Mouse (Mus musculus) cerebral cortex, adult 2 months (tissue): ENCODE data around the gene Actr5.

Source experiments
- WGBS: fragments of 180-500 bp; shearing (Covaris S2); methylation state at CpG from one replicate; pipeline ENCODE4 v1.1.7; 2018; 5-methylcytosine and 5-hydroxymethylcytosine counted together

The Actr5 gene

DNA sequence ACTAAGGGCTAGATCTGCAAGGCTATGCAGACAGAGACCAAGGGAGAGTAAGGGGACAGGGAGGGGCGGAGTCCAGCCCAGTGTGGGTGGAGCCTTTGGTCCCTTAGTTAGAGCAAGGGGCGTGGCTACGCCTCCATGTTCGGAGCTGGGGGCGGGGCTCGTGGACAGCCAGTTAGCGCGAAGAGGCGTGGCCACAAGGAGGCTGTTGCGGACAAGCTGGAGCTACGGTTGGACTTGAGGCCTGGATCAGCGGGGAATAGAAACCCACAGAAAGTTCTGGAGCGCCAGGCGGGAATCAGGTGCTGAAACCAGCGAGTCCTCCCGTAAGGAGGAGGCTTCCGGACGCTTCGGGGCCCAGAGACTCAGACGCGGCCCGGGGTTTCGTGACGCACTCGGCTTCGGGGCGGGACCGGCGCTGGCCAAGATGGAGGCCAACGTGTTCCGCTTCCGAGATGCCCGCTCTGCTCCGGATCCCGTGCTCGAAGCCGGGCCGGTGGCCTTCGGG is at the start of gene Actr5:
Gene Actr5 (plus strand): TSS at position 171 of the 505 bp plus-strand sequence.
- under 1% methylated on average over 39 of the region's 39 CpGs for WGBS

DNA sequence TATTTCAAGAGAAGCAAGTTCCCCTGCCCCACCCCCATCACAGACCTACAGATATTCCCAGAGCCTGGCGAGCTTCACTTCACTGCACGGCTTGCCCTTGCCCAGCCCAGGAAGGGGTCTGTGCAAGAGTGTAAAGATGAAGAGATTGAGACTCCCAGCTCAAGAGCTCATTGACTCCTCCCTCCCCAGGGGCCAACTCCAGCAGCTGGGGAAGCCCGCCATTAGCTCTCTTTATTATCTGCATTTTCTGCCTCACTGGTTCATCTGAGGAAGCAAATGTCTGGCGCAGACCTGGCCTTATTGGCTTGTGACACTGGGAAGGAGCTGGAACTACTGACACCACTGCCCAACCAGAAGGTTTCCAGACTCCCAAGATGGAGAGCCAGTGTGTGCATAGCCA is 44.7 kb upstream of the Actr5 start:
- WGBS, result 53% methylated on average over 4 of the region's 4 CpGs

DNA sequence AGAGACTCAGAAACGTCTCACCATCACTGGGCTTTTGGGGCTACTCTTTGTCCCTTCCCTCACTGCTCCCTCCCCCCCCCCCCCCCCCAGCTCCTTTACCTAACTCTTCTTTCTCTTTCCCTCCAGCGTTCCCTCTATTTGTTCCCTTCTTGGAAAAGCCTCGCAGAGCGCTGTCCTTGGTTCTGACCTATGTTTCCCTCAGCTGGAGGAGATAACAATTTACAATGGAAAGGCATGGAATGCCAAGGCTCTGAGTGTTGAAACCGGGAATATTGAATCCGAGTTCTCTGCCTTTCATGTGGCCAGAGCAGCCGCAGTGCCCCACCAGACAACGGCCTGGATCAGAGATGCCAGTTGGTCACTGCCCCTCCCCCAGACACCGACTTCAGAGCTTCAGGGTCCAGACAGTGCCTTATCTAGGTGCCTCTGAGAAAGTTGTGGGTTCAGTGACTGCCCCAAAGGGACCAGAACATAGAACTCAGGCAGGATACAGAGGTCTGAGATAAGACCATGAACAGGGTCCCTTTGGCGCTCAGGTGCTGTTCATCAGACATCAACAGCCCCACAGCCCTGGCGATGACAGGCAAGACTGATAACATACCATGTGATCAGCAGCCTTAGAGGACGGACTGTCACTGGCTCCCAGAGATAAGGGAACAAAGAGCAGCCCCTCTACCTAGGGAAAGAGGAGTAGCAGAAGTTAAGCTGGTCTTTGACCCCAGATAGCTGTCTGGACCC is 39.9 kb upstream of the Actr5 start:
- WGBS, result 37% methylated on average over 12 of the region's 12 CpGs

DNA sequence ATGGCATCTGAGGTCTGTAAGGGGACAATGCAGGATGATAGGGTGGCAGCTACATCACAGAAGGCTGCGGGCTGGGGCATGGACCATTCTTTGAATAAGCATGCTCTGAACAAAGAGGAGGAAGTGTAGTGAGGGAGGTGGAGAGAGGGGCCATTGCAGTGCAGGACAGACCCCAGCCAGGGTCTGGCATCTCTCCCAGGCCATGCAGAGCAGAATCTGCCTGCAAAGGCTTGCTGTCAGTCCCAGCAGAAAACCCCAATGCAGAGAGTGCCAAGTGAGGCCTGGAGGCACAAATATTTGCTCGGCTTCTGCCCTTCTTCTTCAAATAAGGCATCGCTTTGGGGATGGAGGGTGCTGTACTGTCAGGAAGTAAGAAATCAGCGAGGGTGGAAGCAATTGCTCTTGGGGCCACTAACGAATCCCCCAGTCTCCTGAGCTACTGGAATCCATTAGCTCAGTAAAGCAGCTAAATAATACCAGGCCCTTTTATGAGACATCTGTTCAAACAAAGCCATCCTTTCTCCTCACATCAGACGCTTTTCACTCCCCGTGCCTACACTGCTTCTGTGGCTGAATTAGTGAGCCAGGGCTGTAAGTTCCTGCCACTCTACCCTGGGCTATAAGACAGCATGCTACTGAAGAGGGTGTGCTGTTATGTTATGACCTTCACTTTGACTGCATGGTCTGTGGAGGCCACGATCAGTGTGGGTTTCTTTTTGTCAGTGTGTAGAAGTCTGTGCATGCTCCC is 36.0 kb upstream of the Actr5 start:
- 59% methylated on average over 8 of the region's 8 CpGs for WGBS

DNA sequence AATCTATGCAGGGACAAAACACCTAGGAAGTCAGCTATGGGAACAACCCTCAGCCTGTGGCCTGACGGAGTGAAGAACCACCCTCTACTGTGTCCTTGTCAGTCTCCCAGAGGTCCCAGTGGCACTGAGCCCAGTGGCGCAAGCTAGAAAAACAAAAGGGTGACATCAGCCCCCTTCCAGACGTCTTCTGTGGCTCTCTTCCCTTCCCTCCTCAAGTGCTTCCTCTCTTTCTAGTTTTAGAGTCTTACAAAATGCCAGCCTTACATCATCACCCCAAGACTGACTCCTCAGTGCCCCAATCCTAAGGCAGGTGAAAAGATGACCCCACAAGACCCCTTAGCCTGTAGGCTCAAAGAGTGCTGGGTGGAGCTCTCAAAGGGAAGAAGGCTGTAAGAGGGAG is 34.2 kb upstream of the Actr5 start:
- WGBS, result 72% methylated on average over 3 of the region's 3 CpGs

DNA sequence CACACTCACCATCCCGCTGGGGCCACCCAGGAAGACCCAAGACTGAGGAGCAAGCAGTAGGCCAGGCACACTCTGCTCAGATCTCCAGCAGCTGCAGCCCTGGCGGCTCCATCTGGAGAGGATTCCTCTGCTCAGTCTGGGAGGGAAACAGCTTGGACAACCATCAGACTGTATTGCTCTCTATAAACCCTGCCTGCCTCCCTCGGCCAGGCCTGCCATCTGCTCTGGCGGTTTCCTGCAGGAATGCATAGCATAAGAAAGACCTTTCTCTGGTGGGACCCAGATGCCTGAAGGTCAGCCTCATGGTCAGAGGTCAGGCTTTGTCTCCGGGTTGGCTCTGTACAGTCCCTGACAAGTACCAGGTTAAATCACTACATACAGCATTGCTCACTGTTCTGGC is 33.4 kb upstream of the Actr5 start:
- 39% methylated on average over 5 of the region's 5 CpGs for WGBS

DNA sequence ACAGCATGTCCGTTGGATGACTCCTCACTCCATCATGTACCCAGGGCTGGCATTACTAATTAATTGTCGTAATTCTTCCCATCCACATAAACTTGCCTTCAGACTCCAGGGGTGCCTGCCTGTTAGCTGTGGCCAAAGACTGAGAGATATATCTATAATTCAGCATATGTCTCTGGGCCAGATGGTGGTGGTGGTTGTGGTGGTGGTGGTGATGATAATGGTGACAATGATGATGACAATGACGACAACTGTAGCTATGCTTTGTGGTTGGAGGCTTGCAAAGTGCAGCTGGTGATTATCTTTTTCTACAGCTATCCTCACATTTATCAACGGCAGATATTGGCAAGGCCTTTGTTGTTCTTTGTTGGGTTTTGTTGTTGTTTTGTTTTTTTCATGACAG is 31.3 kb upstream of the Actr5 start:
- 87% methylated on average over 4 of the region's 4 CpGs for WGBS

DNA sequence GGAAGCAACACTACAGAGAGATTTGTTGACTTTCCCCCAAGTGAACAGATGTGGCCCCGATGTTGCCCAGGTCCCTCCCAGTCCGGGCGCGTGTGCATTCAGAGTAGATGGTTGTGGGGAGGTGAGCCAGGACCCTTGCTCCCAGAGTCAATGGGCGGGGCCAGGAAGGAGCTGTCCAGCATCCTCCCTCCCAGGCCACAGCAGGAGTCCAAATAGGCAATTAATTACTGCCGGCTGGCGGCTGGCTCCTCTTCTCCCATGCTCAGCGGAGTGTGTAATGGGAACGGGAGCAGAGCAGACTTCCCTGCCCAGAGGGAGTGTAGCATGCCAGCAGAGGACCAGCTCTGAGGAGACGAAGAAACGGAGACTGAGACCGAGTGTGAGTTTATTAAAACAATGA is 29.6 kb upstream of the Actr5 start:
- whole genome bisulfite sequencing, result 11% methylated on average over 12 of the region's 12 CpGs

DNA sequence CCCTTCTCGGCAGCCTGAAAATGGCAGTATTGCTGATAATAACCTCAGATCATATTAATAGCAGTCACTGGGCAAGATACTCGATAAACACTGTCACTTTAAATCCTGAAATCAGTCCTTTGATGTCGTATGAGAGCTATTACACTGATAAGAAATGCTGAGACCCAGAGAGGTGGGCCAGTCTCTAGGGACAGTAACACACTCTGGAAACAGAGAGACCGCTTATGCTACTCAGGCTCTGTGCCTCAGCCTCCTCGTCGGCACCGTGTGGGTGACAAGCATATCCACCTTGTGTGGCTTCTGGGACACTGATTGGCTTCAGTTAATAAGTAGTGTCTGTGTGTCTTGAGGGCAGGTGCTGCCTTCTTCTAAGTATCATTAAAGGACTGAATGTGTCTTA is 29.1 kb upstream of the Actr5 start:
- 40% methylated on average over 7 of the region's 7 CpGs for WGBS

DNA sequence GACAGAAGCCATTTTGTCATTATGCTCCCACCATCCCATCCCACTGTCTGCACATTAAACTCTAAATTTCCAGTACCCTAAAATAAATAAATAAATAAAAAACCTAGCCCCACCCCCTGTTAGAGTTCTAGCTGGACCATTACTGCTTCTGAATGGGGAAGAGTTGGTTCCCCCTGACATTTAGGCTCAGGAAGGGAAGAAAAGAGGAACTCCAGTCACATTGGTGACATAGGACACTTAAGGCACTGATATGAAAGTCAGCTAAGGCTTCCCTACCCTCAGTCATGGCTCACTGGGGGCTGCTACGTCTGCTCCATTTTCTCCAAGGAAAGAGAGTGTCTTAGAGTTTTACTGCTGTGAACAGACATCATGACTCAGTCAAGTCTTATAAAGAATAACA is 27.9 kb upstream of the Actr5 start:
- 81% methylated on average over 1 of the region's 1 CpGs for WGBS

DNA sequence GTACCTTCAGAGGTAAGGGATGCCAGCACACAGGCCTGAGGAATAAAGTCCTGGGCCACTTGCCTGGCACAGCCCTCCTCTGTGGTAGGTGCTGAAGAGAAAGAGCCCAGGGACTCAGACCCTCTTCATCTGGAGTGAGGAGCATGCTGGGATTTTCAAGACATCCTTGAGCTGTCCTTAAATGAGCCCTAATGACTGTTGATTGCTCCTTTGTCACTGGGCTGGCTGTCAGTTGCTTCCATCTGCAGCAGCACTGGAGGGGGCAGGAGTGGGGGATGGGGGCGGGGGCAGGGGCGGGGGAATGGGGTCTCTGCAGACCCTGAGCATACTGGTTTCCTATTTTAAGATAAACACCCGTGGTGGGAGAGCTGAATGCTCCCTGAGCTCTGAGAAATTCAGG is 24.2 kb upstream of the Actr5 start:
- WGBS, result 35% methylated on average over 3 of the region's 3 CpGs

DNA sequence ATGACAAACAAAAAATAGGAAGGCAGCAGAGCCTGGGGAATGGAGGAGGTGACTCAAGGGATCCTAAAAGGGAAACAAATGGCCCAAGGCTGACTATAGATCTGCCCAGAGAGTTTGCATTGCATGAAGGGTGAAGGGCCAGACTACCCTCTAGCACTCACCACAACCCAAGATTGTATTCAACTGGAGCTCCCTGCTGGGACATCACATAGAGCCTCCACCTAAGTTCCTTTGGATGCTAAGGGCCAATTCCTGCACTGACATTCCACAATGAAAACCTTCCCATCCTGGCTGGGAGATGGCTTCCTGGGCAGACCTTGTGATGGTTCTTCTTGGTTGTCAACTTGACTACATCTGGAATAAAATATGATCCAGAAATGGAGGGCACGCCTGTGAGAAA is 23.4 kb upstream of the Actr5 start:
- WGBS, result 93% methylated on average over 1 of the region's 1 CpGs

DNA sequence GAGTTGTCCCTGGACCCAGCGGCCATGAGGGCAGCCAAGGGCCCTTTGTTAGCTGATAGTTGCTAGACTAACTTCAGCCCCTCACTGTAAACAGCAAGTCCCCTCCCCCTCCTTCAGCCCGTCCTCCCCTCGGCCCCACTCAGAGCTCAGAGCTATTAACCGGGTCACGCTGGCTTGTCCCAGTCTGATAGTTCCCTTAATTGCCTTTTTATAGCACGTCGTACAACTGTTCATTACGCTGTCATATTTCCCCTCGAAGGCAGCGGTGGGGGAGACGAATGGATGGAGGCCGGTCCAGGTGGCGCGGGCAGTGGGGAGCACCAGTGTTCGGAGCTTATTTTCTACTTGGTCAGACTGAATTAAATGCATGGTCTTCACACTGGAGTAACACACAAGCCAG is 22.0 kb upstream of the Actr5 start:
- WGBS, result 43% methylated on average over 15 of the region's 15 CpGs

DNA sequence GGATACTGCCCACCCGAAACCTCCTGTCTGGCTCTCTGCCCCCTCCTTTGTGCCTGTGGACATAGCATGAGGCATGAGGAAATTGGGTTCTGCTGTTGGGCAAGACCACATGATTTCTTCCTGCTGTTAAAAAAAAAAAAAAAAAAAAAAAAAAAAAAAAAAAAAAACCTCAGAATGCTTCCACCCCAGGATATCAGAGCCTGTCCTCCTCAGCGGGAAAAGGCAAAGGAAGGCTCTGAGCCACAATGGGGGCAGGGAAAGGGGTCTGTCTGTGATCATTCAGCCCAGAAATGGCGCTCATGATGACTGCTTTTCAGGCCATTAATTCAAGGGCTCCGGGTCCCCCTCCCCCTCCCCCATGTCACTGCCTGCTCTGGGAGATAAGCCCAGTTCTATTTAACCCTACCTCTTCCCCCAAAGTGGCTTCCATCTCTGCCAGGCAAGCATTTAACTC is 18.1 kb upstream of the Actr5 start:
- WGBS, result 16% methylated on average over 4 of the region's 4 CpGs

DNA sequence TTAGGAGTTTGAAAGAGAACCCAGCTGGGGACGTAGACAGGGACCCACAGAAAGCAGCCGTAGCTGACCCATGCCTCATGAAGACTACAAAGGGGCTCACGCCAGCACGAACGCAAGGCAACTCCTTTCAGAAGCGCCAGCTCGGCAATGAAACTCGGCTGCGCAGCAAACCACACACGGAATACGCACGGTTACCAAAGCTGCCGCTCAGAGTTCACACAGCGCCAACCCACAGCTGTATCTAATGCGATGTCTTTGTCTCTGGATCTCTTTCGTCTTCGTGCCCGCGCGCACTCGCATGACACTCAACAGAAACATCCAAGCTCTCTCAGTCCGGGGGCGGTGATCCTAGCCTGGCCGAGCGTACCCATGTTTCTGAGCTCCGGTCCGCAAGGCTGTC is 15.0 kb upstream of the Actr5 start:
- 1% methylated on average over 27 of the region's 27 CpGs for WGBS

DNA sequence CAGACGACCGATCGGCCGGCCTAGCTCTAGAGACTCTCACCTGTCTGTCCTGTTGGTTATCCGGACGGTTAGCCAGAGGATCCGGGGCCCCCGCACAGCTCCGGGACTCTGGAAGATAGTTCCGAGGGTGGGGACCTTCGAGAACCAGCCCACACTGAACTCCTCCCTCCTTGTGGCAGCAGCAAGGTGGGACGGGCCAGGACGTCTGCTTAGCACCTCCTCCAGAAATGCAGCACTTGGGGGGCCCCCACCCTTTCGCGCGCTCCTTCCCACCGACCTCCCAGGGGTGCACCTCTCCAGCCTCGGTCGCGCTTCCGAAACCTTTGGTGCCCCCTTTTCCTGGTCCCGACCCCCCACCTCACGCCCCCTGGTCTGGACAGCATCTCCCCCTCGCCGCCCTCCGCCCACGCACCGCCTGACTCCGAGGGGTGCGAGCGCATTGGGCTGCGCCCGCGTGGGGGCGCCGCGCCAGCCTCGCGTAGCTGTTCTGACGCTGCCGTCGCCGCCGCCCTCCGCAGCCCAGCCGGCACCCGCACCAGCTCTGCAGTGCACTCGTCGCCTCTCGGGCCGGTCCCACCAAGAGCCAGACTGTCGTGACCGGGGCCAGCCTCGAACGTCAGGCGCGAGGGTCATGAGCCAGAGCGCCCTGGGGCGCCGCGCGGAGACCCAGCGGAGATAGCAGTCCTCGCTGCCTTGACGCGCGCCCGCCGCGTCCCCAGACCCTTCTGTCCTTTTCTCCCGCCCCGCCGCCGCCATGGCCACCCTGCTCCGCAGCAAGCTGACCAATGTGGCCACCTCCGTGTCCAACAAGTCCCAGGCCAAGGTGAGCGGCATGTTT is 14.0 kb upstream of the Actr5 start, which contains the start of gene Slc32a1:
Gene Slc32a1 (plus strand): TSS at position 280 of the 838 bp plus-strand sequence.
- WGBS, result under 1% methylated on average over 66 of the region's 77 CpGs

DNA sequence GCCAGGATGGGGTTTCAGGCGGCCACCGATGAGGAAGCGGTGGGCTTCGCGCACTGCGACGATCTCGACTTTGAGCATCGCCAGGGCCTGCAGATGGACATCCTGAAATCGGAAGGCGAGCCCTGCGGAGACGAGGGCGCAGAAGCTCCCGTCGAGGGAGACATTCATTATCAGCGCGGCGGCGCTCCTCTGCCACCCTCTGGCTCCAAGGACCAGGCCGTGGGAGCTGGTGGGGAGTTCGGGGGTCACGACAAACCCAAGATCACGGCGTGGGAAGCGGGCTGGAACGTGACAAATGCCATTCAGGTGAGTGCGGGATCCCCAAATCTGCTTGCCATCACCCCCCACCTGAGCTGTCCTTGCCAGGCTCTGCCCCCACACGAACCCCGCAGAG is 13.4 kb upstream of the Actr5 start:
- 2% methylated on average over 30 of the region's 30 CpGs for WGBS

DNA sequence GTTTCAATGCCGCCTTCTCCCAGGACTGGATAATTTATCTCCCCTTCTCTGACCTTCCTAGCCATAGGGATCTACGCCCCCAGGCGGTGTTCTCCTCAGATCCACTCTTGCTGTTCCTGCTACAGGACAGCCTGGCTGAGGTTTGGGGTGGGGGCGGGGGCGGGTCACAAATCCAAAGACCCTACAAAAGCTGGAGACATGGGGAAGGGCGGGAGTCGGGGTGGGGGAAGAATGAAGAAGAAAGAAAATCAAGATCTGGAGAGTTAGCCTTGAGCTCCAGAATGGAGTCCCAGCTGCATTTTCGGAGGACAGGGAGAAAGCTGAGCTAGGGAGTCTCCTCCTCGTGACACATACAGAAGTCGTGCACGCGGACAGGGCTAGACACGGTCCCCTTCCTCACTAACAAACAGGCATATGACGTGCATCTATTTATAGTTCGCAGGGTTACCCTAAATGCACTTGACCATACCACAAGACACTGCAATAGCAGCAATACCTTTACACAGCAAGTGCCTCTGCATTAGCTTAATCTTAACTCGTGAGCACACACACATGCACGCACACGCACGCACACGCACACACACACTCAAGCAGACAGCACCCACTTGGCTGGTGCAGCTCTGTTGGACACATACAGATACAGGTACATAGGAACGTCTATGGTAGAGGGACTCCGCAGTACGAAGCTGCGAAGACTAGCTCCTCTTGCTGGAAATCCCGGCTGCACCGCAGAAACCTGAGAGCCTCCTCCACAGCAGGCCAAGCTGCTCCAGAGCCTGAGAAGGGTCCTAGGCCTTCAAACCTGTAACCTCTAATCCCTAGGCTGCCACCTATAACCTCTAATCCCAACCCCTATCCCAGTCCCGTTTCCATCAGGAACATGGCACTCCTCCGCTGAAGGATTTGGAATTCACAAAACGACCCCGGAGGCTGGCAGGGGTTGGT is 12.7 kb upstream of the Actr5 start:
- 8% methylated on average over 30 of the region's 30 CpGs for WGBS

DNA sequence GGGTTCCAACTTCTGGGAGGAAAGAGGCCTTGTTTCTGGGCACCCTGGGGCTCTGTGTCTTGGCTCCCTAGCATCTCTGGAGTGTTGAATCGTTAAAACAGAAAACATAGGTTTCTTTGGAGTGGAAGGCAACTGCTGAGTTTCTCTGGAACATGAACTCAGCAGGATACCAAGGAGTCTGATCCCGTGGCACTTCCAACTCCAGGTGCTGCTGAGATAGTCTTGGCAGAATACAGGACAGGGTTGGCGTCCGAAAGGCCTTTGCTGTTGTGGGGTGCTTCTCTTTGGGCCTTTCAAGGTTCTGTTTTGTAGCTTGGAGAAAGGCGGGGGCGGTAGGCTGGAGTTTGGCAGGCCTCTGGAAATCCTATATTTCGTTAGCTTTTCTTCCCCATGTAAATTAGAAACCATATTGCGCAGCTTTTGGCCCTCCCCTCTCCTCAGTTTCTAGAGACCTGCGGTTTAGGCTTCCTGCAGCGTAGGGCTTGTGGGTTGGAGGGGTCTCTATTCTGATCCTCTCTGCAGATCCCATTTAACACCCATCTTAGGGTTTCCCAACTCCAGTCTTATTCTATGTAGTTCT is 11.9 kb upstream of the Actr5 start:
- 10% methylated on average over 10 of the region's 10 CpGs for WGBS

DNA sequence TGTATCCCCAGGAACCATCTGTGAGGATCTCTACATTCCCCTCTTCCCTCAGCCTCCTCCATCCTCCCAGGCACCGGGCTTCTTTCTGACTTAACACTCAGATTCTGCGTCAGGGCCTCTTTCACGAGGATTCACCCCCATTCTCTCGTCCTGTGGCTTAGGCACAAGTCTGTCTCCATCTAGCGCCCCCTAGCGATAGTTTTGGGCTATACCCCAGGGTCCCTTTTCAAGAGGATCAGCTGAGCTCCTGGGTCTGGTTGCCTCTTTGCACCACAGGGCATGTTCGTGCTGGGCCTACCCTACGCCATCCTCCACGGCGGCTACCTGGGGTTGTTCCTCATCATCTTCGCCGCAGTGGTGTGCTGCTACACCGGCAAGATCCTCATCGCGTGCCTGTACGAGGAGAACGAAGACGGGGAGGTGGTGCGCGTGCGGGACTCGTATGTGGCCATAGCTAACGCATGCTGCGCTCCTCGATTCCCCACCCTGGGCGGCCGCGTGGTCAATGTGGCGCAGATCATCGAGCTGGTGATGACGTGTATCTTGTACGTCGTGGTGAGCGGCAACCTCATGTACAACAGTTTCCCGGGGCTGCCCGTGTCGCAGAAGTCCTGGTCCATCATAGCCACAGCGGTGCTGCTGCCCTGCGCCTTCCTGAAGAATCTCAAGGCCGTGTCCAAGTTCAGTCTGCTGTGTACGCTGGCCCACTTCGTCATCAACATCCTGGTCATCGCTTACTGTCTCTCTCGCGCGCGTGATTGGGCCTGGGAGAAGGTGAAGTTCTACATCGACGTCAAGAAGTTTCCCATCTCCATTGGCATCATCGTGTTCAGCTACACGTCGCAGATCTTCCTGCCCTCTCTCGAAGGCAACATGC is 10.9 kb upstream of the Actr5 start:
- 4% methylated on average over 53 of the region's 53 CpGs for WGBS
